Mouse (Mus musculus) inflammation-experienced regulatory T-cells, adult 16 weeks (primary cell): ENCODE data around the gene Acsm3. TPM values are rescaled to one million over a fixed set of nuclear protein-coding genes. Genes with fewer than 3 reads are reported as not detected.

Experiments
- polyA plus RNA-seq: library from polyadenylated mRNA; unstranded; fragments of 100-300 nt; shearing (Covaris generic); gene quantifications from one replicate; pipeline ENCODE4 v1.2.1, GENCODE M21; 2017

Gene Acsm3
- 0.18 TPM for polyA plus RNA-seq

DNA sequence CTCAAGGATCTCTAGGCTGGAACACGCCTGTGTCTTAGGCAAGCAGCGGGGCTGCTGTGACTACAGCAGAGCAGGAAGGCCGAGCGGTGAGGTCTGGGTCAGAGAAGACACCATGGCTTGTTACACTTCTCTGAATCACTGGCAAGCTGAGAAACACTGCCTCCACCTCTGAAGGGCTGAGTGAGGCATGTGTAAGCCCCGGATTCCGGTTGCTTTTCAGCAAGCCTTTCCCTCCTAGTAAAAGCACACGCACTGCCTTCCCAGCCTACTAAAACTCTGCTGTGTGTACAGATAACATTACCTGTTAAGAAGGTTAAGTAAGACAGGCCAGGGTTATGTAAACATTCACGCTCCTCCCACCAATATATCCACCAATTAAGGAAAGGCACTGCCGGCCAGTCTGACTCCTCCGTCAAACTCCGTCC is at the start of gene Acsm3:
TSS of gene Acsm3 (plus strand) at position 397 of the 425 bp plus-strand sequence.

DNA sequence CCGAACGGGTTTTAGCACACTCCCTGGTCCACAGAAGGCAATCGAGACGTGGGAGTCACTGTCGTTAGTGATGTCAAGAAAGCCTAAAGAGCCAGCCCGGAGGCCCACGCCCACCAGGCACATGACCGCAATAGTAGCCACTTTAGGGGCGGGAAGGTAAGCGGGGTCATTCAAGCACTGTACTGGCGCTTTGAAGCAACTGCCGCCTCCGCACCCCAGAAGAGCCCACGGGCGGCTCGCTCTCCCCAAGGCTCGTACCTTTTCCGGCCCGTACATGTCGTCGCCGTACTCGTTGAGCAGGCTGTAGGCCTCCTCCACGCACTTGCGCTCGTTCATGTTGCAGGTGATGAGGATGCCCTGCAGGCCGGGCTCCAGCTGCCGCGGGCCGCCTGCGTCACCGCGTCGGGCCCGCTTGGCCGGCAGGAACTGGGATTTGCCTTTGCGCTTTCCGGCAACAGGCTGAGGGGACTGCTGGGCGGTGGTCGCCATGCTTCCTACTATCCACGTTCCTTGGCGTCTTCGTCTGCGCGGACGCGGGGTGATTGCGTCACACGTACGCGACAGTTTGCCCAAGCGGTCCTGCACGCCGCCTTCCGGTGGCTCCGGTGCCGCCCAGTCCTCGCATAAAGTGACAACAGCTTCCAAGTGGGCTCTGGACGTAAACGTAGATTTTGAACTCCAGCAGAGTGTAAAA is 40.3 kb upstream of the Acsm3 start, which contains the start of gene Thumpd1:
TSS of gene Thumpd1 (minus strand) at position 546 of the 694 bp plus-strand sequence.

DNA sequence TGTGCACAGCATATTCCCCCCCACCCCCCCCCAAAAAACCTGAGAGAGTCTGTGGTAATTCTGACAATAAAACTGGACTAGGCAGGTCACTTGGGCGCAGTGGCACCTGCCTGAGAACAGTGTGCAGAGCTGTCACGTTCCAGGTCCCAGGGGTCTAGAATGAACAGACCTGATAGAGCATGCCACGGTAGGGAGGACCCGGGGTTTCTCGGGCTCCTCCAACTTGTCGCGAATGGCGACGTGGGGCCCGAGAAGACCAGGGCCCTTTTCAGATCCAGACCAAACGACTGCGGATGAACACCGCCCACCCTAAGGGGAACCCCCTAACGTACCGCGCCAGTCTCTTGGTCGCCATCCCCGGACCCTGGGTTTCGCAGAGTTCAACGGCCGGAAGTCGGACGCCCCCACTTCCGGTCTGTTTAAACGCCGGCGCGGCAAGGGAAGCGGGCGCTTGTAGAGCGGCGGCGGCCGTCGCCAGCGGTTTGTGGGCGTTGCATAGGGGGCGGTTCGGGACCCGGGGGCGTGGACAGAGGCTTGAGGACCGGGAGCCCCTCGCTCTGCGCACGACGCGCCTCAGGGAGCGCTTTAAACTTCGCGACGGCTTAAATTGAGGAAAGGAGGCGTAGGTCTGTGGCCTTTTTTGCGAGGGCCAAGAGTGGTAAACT is 33.0 kb downstream of the Acsm3 start, which contains the start of the genes Rexo5 and Eri2:
TSS of gene Rexo5 (plus strand) at position 421 of the 665 bp plus-strand sequence.
TSS of gene Eri2 (minus strand) at position 473 of the 665 bp plus-strand sequence.

Other genes starting within 250 kb of the Acsm3 start
- not detected for gene Acsm5, start 241.5 kb upstream of the Acsm3 start, polyA plus RNA-seq
- gene Pdilt, start 237.4 kb upstream of the Acsm3 start, polyA plus RNA-seq: not detected
- gene Acsm2, start 206.6 kb upstream of the Acsm3 start, polyA plus RNA-seq: not detected
- gene Acsm1, start 153.9 kb upstream of the Acsm3 start, polyA plus RNA-seq: not detected
- gene Acsm4, start 70.9 kb upstream of the Acsm3 start, polyA plus RNA-seq: not detected
- 99.0 TPM for gene Thumpd1, start 40.1 kb upstream of the Acsm3 start, polyA plus RNA-seq
- 52.7 TPM for gene Rexo5, start 33.1 kb downstream of the Acsm3 start, polyA plus RNA-seq
- 14.4 TPM for gene Eri2, start 33.1 kb downstream of the Acsm3 start, polyA plus RNA-seq
- 18.6 TPM for gene Lyrm1, start 134.9 kb downstream of the Acsm3 start, polyA plus RNA-seq
- 19.8 TPM for gene Dcun1d3, start 135.4 kb downstream of the Acsm3 start, polyA plus RNA-seq